Mouse (Mus musculus) kidney, postnatal 10 days (tissue): ENCODE measurements around the gene Mob1b.

Source experiments
- DNase-seq: peaks from one replicate; pipeline ENCODE4 v3.0.0; 2021; ENCODE audit warnings: mixed read lengths

The Mob1b gene

GRCm38 (mm10) chr5:88790675-88791074 lies 70.0 kb downstream of the Mob1b start:
- DNase-seq: no peak

GRCm38 (mm10) chr5:88791256-88792245 lies 70.9 kb downstream of the Mob1b start:
- DNase-seq: peak; percentile 74

- DNase-seq: no peak
Measured at GRCm38 (mm10) chr5:88793676-88794075, 73.0 kb downstream of the Mob1b start.

GRCm38 (mm10) chr5:88795910-88796584 lies 75.4 kb downstream of the Mob1b start:
- DNase-seq: no peak

DNA sequence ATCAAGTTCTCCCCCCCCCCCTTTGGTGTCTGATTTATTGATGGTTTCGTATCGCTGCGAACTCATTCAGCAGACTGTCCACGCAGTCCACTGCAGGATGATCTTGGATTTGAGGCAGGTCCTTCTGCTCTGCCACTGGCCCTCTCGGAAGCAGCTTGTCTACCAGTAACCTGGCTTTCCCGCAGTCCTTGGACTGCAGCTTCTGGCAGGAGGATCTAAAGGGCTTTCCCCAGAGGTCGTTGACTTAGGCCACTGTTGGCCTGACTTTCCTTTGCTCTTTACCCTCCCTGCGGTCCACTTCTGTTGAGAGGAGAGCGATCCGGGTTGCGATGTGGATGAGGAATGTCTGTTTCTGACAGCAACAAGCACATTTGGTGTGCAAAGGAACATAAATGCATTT lies 75.9 kb downstream of the Mob1b start:
- peak; percentile 51 for DNase-seq

DNA sequence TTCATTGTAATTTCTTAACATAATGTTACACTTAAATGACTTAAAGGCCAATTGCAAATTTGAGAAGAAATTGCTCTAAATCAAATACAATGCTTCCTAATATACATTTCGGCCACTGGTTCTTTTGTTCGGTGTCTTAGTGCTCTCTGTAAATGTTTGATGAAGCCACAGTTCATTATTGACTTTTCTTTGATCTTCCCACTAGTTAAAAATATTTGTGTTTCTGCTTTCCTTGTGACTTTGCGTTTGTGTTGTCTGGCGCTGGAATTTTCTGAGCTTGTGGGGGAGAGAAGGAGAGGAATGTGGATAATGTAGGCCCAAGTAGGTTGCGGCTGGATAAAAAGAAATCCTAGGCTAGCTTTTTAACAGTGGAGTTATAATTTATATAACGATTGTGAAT lies 76.5 kb downstream of the Mob1b start:
- no peak for DNase-seq

DNA sequence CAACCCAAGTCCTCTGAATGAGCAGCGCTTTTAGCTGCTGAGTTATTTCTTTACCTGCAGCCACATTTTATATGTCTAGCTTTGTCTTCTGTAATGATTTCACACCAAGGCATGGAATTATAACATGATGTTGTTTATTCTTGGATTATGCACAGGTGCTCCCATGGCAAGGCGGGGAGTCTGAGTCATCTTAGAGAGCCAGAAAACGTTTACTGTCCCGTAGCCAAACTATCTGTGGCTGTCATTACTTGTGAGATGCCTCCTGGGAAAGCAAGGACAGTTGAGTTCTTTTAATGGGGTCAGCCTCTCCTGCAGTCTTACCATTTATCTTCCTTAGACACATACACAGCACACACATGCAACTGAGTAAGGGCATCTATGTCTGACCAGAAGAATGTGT lies 85.0 kb downstream of the Mob1b start:
- DNase-seq: no peak

DNA sequence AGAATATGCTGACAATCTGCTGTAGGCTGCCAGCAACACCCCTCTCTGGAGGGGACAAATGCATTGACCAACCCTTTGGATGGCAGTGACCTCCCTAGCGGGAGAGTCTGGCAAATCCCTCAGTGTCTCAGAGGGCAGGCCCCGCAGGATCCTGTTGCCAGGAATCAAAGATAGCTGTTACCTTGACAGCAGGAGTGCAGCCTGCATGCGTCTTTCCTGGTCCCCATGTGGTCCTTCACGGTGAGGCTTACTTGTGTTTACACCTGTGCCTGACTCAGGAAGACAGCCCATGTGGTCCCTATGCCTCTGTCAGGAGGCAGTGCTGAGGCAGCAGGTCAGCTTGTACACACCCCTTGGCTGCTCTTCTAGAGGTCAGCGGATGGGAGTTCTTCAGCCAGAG lies 85.6 kb downstream of the Mob1b start:
- DNase-seq: no peak

DNA sequence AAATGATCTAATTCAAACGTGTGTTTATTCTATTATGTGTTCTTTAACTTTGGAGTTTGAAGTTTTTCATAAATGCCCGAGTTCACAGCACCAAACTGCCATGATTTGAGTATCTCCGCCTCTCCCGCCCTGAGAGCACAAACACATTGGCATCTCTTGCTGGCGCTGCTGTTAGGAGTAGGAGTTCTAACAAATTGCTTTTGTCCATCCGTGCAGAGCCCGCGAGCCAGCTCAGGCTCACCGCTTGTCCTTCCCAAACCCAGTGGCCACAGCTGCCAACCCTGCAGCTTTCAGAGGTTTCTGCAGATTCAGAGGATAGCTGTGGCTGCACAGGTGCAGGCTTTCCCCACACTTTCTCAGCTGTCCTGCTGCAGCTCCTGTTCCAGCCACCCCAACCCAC lies 86.7 kb downstream of the Mob1b start:
- DNase-seq: no peak

DNA sequence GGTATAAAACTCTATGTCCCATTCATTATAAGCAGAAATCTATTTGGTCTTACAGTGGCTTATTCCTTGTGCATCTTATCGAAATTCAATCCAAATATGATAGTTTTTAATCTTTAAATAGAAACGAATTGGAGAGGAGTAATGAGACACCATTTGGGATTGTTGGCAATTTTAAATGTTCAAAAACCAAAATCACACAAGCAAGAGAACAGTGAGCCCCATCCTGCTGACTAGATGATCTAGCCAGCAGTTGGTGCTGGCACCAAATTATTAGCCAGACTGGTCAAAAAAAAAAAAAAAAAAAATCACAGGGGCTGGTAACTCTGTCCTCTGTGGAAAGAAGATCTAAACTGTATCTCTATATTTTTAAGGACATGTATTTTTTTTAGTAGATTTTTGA lies 92.5 kb downstream of the Mob1b start:
- no peak for DNase-seq
